Mouse (Mus musculus): ENCODE measurements around the gene Agt.

- no peak; the same call in 1 of the 2 replicates for TF ChIP-seq CTCF (IDR thresholded peaks at IDR 0.05; ENCODE audit: low read depth)
- TF ChIP-seq EP300 (optimal IDR thresholded peaks at IDR 0.05), result no peak
Observed at GRCm38 (mm10) chr8:124571732-124572429, 2.4 kb upstream of the Agt start.

Data from stomach, postnatal 0 days (tissue).